In the genomic region with DNA sequence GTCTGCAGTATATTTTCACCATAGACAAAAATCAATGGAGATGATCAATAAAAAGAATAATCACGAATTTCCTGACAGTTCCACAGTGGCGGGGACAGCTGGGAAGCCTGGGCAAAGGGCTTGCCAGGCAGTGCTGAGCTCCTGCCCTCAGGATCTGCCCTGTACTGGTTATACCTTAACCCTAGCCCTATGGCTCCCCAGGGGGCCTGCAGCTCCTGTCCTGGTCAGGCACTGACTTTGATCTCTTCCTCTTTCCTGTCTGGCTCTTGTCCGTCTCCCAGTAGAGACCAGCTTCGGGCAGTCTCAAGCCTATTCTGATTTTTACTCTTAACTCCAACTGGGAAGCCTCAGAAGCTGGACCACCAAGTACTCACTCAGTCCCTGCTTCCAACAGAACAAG, we compare ENCODE assay signal across 6 mouse cellular contexts. TPM values are rescaled to one million over a fixed set of nuclear protein-coding genes. Genes with fewer than 3 reads are reported as not detected.
"Had no signal": no experiment of that assay in that cellular context is flagged by ENCODE, and none has a peak within 500 bp of the region (broad histone marks: within the 10 kb centered on the region; RNA-seq: fewer than 3 reads in every experiment).

No protein-coding gene starts in this region.

- DNase-seq: midbrain, embryonic 14.5 days; thymus, adult 18-20 months; thymus, postnatal 25 days had no signal

RNA-seq across cellular contexts. Expression of a gene that starts 22.0 kb away (rescaled TPM):
- total RNA-seq: megakaryocyte, adult 5-6 weeks; monocyte, adult 5-6 weeks; neutrophil, adult 5-6 weeks had no signal
